Mouse (Mus musculus) olfactory bulb, adult 2 months (tissue): ENCODE results near the gene Mmp20. TPM values are rescaled to one million over a fixed set of nuclear protein-coding genes. Genes with fewer than 3 reads are reported as not detected.

Experiments used
- H3K27ac ChIP-seq: fragments of 200-500 bp; 2 replicates; pipeline ENCODE4 v1.5.1; 2012; ENCODE audit warnings: low read depth, low read length; ENCODE audit not compliant: insufficient read depth
- H3K4me1 ChIP-seq: fragments of 200-500 bp; 2 replicates; pipeline ENCODE4 v1.6.1; 2012; ENCODE audit warnings: low read length; ENCODE audit not compliant: control insufficient read depth, insufficient read depth
- H3K4me3 ChIP-seq: fragments of 200-500 bp; 2 replicates; pipeline ENCODE4 v1.5.1; 2012; ENCODE audit warnings: mild to moderate bottlenecking, low read depth, low read length, moderate library complexity; ENCODE audit not compliant: insufficient read depth
- CTCF ChIP-seq: fragments of 200-500 bp; IDR thresholded peaks from 2 replicates; pipeline ENCODE4 v1.5.1; 2012; ENCODE audit warnings: low read depth, mild to moderate bottlenecking, low read length, moderate library complexity; ENCODE audit not compliant: insufficient read depth
- POLR2A ChIP-seq: fragments of 200-500 bp; IDR thresholded peaks from 2 replicates; pipeline ENCODE4 v1.6.1; 2012; ENCODE audit warnings: mild to moderate bottlenecking, low read depth, low read length, moderate library complexity; ENCODE audit not compliant: insufficient read depth
- WGBS: fragments of 180-500 bp; shearing (Covaris S2); methylation state at CpG from one replicate; pipeline ENCODE4 v1.1.7; 2018; 5-methylcytosine and 5-hydroxymethylcytosine counted together
- polyA plus RNA-seq: library from polyadenylated mRNA; stranded (reverse); fragments of >200 nt; gene quantifications from 2 replicates; pipeline ENCODE4 v1.2.4, GENCODE M21; 2012; ENCODE audit warnings: low replicate concordance; ENCODE audit not compliant: missing spikeins, insufficient read depth, insufficient read length

Mmp20 gene
- polyA plus RNA-seq, 1 experiment = not detected

DNA sequence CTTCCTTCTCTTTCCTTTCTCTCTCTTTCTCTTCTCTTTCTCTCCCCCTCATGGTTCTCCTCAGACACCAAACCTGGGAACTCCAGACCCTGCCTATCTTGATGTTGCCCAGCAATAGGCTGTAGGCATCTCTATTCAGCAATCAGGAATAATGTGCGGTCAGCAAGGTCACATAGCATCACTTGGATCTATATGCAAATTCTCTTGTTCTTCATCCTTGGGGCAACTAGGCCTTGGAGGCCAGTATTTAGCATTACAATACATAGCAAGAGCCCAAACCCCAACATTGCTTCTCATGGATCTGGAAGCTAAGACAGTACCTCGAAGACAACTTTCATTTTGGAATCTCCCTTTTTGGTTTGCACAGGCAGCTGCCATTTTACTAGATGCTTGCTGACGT, 19.9 kb downstream of the Mmp20 start:
- H3K4me1 ChIP-seq = no peaks in the 10 kb centered on the region
- TF ChIP-seq POLR2A (no peak), CTCF (no peak)
- no peak overlapping the region for H3K27ac ChIP-seq
- no peak overlapping the region for H3K4me3 ChIP-seq
- whole genome bisulfite sequencing = 85% methylated on average over 3 of the region's 3 CpGs

DNA sequence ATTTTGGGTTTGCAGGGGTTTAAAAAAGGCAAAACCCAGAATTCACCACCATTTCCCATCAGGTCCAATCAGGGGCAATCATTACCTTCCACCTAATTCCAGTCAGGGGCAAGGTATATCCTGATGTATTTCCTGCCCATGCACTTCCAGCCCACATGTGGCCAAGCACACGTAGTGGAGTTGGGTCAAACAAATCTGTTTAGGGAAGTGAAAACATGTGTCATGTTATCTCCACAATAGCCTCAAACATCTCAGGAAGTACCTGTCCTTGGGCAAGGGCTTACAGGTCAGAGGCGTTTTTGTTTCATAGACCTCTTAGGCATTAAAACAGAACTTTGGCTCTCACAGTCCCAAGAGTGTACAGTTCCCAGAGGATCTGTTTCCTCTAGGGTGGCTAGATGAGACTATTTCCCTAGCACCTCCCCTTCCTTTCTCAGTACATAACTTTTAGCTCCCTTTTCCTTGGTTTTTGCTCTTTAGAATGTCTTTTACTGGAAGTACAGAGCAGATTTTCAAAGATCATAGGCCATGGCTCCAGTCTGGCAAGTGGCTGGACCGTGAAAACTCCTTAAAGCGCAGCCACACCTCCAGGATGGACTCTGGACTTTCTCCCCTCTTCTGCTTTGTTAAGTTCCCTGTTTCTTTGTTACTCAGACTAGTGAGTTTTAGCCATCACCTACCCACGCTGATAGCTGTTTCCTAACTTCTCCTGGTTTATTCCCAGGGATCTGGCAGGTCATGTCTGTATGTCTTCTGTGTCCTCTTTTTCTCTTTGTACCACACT, 22.6 kb downstream of the Mmp20 start:
- H3K4me1 ChIP-seq = no peaks in the 10 kb centered on the region
- no peak overlapping the region for H3K4me3 ChIP-seq
- 83% methylated on average over 5 of the region's 5 CpGs for WGBS
- H3K27ac ChIP-seq = no peak overlapping the region
- TF ChIP-seq CTCF (no peak), POLR2A (no peak)

DNA sequence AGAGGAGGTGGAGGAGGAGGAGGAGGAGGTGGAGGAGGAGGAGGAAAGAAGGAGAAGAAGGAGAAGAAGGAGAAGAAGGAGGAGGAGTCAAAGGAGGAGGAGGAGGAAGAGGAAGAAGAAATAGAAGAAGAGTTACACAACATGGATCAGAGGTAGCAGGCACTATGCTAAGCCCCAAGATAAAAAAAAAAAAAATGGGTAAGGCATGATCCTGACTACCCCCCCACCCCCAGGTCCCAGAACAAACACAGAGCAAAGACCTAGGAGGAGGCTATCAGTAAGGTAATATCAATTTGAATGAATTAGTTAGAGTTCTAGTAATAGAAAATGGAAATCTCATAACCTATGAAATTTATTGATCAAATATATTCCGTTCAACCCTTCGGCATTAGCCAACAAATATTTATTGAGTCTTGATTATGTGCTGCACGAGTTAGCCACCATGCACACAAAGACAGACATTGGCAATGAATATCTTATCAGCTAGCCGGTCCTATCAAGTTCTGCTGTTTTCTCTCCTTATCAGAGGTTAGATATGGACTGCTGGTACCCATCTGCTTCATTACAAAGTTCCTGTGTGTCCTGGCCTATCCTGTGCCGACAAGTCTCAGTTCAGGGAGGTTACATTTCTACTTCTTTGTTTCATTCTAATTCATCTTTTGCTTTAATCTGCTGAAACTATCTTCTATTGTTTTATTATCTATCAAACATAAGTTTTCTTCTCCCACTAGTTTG, 24.5 kb downstream of the Mmp20 start:
- TF ChIP-seq CTCF (no peak), POLR2A (no peak)
- 90% methylated on average over 5 of the region's 5 CpGs for WGBS
- Histone ChIP-seq H3K27ac (no peak overlapping the region), H3K4me3 (no peak overlapping the region), H3K4me1 (no peaks in the 10 kb centered on the region)

DNA sequence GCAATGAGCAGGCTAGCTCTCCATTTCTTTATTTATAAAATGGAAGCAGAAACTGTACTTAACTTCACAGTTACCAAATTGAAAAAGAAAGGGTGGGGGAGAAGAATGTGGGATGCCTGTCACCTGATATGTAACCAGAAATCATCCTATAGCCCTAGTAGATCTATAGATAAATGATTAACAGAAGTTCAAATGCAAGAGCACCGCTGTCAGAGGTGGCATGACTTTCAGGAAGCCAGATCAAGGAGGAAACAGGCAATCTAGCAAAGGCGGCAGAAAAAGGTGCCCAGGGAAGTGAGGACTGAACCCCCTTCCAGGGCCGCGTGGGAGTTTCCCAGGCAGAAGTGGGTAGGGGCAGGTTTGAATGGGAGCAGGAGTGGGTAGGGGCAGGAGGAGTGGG, 29.9 kb downstream of the Mmp20 start:
- 85% methylated on average over 4 of the region's 4 CpGs for WGBS
- TF ChIP-seq CTCF = no peak
- TF ChIP-seq POLR2A = no peak

DNA sequence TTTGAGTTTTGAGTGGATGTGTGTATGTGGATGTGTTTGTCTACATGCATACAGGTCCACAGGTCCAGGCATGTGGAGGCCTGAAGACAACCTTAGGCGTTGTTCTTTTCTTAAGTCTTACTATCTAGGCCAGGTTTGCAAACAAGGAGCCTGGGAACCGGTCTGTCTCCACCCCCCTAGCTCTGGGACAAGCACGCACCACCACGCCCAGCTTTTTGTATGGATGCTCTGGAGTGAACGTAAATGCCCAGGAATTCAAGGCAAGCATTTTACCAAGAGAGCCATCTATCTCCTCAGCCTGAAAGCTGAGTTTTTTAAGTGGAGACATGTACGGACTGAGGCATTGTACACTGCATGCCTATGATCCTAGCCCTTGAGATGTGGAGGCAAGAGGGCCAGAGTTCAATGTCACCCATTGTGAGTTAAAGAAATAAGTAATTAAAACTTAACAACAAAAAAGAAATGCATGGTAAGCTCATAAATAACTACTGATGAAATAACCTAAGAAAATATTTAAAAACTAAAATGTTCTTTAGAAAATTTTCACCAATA, 31.5 kb downstream of the Mmp20 start:
- Histone ChIP-seq H3K4me3 (no peak overlapping the region), H3K4me1 (no peaks in the 10 kb centered on the region), H3K27ac (no peak overlapping the region)
- WGBS = 48% methylated on average over 6 of the region's 6 CpGs
- TF ChIP-seq POLR2A (no peak), CTCF (no peak)

More for the DNA sequence above, 29.9 kb downstream of the Mmp20 start:
- no peak overlapping the region for H3K4me3 ChIP-seq
- no peak overlapping the region for H3K27ac ChIP-seq
- no peaks in the 10 kb centered on the region for H3K4me1 ChIP-seq

DNA sequence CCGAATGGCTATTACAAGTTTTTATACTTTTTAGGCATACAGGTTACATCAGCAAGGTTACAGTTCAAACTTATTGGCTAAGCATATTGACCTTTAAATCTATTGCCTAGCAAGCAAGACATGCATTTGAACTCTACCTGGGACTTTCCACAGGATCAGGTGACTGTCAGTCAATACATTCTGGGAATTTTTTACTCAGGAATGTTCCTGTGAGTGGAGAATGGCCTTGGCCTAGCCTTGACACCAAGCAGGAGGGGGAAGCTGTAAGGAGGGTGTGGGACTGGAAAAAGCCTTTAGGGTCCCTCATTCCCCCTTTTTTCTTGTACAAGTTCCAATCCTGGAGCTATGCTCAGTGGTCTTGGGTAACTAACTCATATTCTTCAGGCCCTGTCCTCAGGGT, 33.3 kb downstream of the Mmp20 start:
- Histone ChIP-seq H3K27ac (no peak overlapping the region), H3K4me1 (no peaks in the 10 kb centered on the region), H3K4me3 (no peak overlapping the region)
- 100% methylated on average over 1 of the region's 1 CpGs for WGBS
- no peak for TF ChIP-seq POLR2A
- no peak for TF ChIP-seq CTCF

DNA sequence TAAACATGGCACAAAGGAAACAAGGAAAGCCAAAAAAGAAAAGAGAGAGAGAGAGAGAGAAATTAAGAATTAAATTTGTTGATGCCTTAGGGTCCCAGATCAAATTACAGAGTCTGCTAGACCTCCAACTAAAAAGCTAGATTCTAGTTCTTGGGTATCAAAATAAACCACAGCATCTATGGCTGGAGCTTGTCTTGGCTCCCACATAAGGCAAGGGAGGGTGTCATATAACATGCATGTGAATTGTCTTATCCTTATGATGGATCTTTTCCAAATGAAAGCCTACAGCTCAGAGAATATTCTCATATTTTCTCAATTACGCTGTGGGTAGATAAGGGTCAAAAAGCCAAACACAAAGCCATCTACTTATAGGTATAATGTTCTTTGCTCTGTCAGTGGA, 41.6 kb downstream of the Mmp20 start:
- WGBS = 96% methylated on average over 1 of the region's 1 CpGs
- Histone ChIP-seq H3K27ac (no peak overlapping the region), H3K4me3 (no peak overlapping the region), H3K4me1 (no peaks in the 10 kb centered on the region)
- TF ChIP-seq POLR2A = no peak
- no peak for TF ChIP-seq CTCF

DNA sequence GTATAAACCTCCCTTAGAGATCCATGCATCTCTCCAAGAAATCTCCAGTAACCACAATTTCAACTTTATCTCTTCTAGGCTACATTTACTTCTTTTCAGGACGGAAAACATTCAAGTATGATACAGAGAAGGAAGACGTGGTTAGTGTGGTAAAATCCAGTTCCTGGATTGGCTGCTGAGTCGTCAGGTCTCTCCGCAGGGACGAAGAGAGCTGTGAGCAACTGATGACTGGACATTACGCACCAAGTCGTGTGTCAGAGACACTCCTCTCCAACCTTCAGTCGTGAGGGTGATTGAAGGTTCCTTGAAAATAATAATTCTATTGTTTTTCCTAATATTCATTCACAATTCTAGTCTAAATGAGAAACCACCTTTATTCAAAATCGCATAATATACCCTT, 45.0 kb downstream of the Mmp20 start:
- WGBS = 88% methylated on average over 9 of the region's 9 CpGs
- Histone ChIP-seq H3K4me1 (no peaks in the 10 kb centered on the region), H3K27ac (no peak overlapping the region), H3K4me3 (no peak overlapping the region)
- TF ChIP-seq POLR2A (no peak), CTCF (no peak)

DNA sequence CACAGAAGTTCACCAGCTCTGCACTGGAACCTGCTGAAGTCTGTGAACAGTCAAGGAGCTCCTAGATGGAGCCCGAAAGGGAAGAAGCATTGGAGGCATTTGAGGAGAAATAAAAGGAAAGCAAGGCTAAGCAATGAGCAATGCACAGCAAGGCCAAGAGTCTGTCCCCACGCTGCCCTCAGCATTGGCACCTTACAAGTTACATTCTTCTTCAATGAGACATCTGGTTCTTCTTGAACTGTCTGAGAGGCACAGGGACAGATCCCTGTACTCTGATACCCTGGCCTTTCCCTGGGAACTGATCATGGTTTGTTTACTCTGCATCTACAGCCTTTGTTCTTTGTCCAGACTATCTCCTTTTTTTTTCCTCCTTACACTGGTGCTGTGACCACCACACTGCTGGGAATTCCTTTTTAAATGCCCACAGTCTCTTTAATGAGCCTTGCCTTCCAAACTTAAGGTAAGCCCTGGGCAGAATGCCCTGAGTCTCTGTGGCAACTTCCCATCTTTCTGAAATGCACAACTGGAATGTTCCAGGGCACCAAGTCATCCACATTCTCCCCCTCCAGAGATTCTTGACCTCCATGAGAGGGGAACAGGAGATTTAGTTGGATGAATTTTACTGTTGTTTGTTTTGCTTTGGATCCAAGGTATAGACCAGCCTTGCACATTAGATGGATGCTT, 50.3 kb downstream of the Mmp20 start:
- H3K4me3 ChIP-seq = no peak overlapping the region
- WGBS = 77% methylated on average over 2 of the region's 2 CpGs
- no peak for TF ChIP-seq CTCF
- no peak for TF ChIP-seq POLR2A
- no peaks in the 10 kb centered on the region for H3K4me1 ChIP-seq
- H3K27ac ChIP-seq = no peak overlapping the region
